Mouse (Mus musculus) forebrain, embryonic 14.5 days (tissue): ENCODE measurements around the gene Akirin1. TPM values are rescaled to one million over a fixed set of nuclear protein-coding genes. Genes with fewer than 3 reads are reported as not detected.

Experiments
- polyA plus RNA-seq: library from polyadenylated mRNA; unstranded; fragments of >200 nt; fragmentation: Nextera tagmentation; extraction: Ambion mirVana; gene quantifications from 2 replicates; pipeline ENCODE4 v1.2.1, GENCODE M21; 2014

Gene Akirin1
- polyA plus RNA-seq, 1 experiment from 2014 or later: 81.8 TPM

Other genes with a start within 250 kb of the Akirin1 start
- gene Macf1, start 66.0 kb downstream of the Akirin1 start, polyA plus RNA-seq: 76.5 and 101 TPM in 2 replicates
- gene Ndufs5, start 32.1 kb downstream of the Akirin1 start, polyA plus RNA-seq: 397 and 481 TPM in 2 replicates
- gene Rhbdl2, start 37.5 kb upstream of the Akirin1 start, polyA plus RNA-seq: 0.32 and 0.58 TPM in 2 replicates
- gene 4933427I04Rik, start 109.3 kb upstream of the Akirin1 start, polyA plus RNA-seq: 0.10 TPM in 1 of 2 replicates, not detected in the other
- 33.6 and 42.8 TPM in 2 replicates for gene Mycbp, start 154.5 kb upstream of the Akirin1 start, polyA plus RNA-seq
- gene Rragc, start 167.1 kb upstream of the Akirin1 start, polyA plus RNA-seq: 42.5 and 47.9 TPM in 2 replicates
- not detected in 2 replicates for gene 4930535I16Rik, start 167.7 kb upstream of the Akirin1 start, polyA plus RNA-seq